Mouse (Mus musculus) embryo, embryonic 10.5 days (tissue): ENCODE results near the gene Olfml2a.
"Not testable (repeated sequence)": the region's sequence is repeated elsewhere in the genome, so short reads cannot be mapped to it uniquely, and the experiment has no call there.

Experiments used
- DNase-seq: peaks from one replicate; pipeline ENCODE4 v3.0.0-alpha.2; 2015; ENCODE audit warnings: low spot score

The Olfml2a gene

GRCm38 (mm10) chr2:38987371-38987770 lies 55.6 kb downstream of the Olfml2a start:
- no peak for DNase-seq

GRCm38 (mm10) chr2:38987803-38988510 lies 56.2 kb downstream of the Olfml2a start:
- no peak for DNase-seq

DNA sequence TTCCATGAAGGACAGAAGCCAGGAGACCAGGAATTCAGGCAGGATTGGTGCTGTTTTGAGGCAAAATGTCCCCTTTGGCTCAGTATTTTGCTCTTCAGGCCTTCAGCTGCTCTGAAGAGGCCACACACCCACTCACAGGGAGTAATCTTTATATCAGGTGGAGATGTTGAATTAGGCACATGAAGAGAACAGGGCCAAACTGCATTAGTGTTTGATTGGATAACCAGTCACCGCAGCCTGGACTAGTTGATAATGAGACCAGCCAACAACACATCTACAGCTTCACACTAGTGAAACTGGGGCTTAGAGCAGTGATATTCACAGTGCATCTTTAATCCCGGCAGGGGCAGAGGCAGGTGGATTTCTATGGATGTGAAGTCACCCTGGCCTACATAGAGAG lies 57.2 kb downstream of the Olfml2a start:
- no peak for DNase-seq

DNA sequence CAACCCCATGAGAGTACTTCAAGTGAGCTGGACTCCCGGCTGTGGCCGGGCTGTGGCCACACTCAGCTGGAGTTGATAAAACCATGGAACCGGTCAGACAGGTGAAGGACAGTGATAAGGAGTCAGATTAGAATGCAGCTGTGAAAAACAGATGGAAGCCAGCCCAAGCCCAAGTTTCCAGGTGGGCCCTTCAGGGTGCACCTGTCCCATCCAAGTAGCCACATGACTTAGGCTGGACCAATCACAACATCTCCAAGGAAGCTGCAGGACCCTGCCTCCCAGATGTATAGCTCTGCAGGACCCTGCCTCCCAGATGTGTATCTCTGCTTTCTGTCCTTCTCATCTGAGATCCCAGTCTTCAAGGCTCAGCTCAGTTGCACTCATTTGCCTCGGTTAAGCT lies 60.2 kb downstream of the Olfml2a start:
- DNase-seq: no peak

GRCm38 (mm10) chr2:38992452-38992851 lies 60.7 kb downstream of the Olfml2a start:
- DNase-seq: no peak

DNA sequence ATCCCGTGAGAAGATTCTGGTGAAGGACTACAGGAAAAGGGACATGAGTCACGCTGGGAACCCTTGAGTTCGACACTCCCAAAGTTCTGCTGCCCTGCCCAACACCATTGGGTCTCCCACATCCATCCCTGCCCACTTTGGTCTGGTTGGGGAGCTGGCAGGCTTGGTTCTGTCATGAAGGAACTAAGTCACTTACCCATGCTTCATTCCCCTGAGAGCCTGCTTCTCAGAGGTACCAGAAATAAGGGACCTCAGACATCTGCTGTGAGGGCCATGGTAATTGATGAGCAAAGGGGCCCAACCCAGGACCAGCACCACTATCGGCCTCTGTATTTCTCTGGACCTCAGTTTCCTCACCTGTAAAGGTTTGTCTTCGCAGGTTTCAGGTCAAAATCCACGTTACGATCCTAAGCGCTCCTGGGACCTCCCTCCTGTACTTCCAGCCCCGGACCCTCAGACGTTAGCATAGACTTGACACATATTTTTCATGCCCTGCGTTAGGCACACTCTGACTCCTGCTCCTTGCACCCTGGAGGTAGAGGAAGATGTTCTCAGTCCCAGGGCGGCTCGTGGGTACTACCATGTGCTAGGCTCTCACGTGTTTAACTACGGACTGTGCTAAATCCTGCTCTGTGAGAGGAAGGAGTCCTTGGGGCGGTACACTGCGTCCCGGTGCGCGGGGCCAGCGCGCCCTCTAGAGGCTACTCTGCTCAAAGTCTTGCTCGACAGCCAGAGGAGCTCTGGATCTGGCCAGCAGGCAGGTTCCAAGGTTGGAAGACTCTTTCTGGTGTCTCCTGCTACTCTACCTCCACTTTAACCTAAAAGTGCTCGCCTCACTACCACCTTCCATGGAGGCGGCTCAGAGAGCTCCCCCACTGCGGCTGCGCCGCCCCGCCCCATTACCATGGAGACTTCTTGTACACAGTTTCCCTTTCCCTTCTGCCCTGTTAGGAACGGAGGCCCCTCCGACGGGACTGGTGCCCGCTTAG lies 65.9 kb downstream of the Olfml2a start, which contains the start of gene Wdr38:
TSS of gene Wdr38 (plus strand) at position 91 of the 989 bp plus-strand sequence.
- peak; percentile 91 for DNase-seq

DNA sequence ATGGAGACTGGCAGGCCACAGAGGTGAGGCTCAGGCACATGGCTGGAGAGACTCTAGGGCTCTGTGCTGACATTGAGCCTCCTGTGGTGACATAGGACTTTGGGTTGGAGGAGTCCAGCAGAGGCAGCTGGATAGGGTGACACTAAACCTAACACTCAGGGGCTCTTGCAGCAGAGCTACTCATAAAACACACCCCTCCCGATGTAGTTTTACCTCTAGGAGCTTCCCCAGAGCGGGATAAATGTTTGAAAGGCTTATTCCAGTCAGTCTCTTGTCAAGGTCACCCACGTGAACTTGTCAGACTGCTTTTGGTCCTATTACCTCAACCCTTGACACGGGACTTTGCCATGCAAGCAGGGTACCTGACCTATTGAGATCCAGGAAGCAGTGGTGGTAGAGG lies 67.6 kb downstream of the Olfml2a start:
- DNase-seq: no peak

DNA sequence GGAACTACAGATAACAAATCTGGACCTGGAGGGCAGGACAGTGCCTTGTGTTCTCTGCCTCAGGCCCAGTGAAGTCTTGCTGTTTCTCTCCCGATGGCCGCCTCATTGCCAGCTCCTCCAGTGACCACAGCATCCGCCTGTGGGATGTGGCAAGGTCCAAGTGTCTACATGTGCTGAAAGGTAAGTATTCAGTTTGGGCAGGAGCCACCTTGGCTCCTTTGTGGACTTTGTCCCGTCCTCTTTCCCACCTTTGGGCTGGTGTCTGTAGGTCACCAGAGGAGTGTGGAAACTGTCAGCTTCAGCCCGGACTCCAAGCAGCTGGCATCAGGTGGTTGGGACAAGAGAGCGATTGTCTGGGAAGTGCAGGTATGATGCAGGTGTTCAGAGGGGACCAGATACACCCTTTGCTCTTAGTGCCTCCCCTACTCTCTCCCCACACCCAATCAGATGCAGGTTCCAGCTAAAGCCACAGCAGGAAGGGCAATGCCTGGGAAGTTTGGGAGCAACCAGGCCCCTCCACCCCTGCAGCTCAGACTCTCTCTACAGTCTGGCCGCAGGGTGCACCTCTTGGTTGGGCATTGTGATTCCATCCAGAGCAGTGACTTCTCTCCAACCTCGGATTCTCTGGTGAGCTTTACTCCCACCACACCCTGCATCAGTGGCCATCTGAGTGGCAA lies 68.3 kb downstream of the Olfml2a start:
- no peak for DNase-seq

- DNase-seq: no peak
These were observed 68.8 kb downstream of the Olfml2a start for GRCm38 (mm10) chr2:39000587-39000919.

GRCm38 (mm10) chr2:39001866-39002265 lies 70.1 kb downstream of the Olfml2a start:
- DNase-seq: no peak

GRCm38 (mm10) chr2:39003106-39003505 lies 71.3 kb downstream of the Olfml2a start:
- no peak for DNase-seq

DNA sequence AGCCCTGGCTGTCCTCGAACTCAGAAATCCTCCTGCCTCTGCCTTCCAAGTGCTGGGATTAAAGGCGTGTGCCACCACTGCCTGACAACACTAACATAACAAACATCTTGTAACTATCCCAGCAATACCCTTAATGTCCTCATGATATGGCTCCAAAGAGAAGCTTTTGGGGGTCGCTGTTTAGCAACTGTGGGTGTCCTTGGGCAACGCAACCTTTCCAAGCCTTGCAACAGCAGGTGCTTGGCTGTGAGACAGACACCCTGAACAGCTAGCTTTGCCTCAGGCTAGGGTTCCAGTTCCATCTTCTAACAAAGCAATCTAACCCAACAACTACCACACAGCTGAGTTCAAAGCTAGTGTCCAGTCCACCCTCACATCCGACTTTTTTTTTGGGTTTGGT lies 71.7 kb downstream of the Olfml2a start:
- no peak for DNase-seq

GRCm38 (mm10) chr2:39004372-39004771 lies 72.6 kb downstream of the Olfml2a start:
- peak; percentile 38 for DNase-seq

GRCm38 (mm10) chr2:39004880-39005435 lies 73.2 kb downstream of the Olfml2a start, which contains the start of gene Arpc5l:
Arpc5l (plus strand) TSS chr2:39005348.
- peak; percentile 97 for DNase-seq

- DNase-seq: peak; percentile 67
These were observed 73.8 kb downstream of the Olfml2a start, which contains the start of gene Rpl35 for GRCm38 (mm10) chr2:39005574-39006079. Rpl35 (minus strand) TSS chr2:39005624.

DNA sequence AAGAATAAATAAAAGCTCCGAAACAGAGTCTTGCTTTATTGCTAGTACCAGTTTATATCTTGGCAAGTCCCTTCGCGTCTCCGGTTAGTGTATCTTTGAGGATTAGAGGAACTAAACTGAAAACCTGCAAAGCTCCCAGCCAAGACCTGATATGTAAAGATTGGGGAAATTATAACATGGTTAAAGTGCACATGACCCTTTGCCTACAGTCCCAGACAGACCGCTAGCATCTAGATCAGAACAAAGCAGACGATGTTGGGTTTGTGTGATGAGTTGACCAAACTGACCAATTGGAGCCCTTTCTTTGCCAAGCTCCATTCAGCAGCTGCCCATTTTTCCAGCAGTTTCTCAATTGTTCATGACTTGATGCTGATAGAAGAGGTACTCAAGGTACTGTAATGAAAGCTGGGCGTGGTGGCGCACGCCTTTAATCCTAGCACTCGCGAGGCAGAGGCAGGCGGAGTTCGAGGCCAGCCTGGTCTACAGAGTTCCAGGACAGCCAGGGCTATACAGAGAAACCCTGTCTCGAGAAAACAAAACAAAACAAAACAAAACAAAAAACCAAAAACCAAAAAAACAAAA lies 74.5 kb downstream of the Olfml2a start:
- DNase-seq: no peak

GRCm38 (mm10) chr2:39007865-39008264 lies 76.1 kb downstream of the Olfml2a start:
- DNase-seq: peak; percentile 95

- no peak for DNase-seq
These were observed 76.6 kb downstream of the Olfml2a start for GRCm38 (mm10) chr2:39008350-39008851.

DNA sequence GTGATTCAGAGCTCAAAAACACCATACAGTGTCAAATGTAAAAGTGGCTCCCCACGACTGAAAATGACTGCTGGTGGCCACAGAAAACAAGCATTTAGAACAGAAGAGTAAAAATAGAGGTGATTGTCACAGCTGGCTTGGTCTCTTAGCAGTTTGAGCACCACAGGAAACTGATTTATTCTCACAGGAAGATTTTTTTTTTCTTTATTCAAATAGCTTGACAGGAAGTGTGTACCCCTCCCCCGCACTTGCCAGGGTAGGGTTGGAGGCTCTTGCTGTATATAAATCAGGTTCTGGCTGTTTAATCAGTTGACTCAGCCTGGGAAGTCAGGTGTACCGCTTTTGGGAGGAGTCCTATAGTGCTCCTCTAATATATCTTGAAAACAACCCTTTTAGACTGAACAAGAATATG lies 77.2 kb downstream of the Olfml2a start:
- peak; percentile 45 for DNase-seq

DNA sequence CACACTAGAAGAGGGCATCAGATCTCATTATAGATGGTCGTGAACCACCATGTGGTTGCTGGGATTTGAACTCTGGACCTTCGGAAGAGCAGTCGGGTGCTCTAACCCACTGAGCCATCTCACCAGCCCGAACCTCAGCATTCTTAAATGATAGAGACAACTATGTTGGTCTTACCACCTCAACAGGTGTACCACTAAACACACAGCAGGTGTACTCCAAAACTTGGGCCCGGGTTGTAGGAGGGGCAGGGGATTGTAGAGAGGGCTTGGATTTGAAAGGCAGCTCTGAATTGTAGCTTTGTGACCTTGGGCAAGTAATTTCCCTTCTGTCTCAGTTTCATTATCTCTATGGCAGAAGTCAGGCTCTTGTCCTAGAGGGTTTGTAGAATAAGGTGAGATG lies 78.4 kb downstream of the Olfml2a start:
- not testable (repeated sequence) for DNase-seq

DNA sequence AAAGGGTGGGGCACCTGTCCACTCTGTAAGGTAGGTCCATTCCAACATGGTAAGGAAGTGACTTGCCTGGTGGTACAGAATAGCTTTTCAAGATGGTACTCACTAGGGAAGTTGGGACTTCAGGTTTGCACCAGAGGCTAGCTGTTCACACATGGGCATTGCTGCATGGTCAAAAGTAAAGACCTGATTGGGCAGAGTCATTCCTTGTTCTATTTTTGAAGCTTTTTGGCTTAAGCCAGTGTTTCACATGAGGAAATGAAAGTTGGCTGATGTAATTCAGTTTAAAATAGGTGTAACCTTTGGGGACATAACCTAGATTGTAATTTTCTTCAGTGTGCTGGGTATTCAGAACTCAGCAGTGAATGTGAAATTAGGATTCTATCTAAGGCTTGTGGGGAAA lies 79.5 kb downstream of the Olfml2a start:
- no peak for DNase-seq
